Mouse (Mus musculus) megakaryocyte, embryonic 14.5 days (primary cell): ENCODE measurements around the gene Pgc. TPM values are rescaled to one million over a fixed set of nuclear protein-coding genes. Genes with fewer than 3 reads are reported as not detected.
A peak's percentile ranks its signal among the peaks of the same experiment; 100 is the strongest.

Experiments
- H3K27me3 ChIP-seq: replicated peaks from 2 replicates; pipeline ENCODE3; 2012; ENCODE audit warnings: inconsistent platforms
- H3K36me3 ChIP-seq: replicated peaks from 2 replicates; pipeline ENCODE3; 2012; ENCODE audit warnings: low read length, inconsistent platforms, mixed read lengths
- H3K4me1 ChIP-seq: 2 replicates; pipeline ENCODE4 v1.6.1; 2012; ENCODE audit warnings: inconsistent platforms
- H3K4me3 ChIP-seq: replicated peaks from 2 replicates; pipeline ENCODE3; 2012; ENCODE audit warnings: moderate library complexity, mild to moderate bottlenecking, inconsistent platforms
- H3K9me3 ChIP-seq: 2 replicates; pipeline ENCODE4 v1.6.1; 2012; ENCODE audit warnings: inconsistent platforms
- FLI1 ChIP-seq: IDR thresholded peaks from 2 replicates; pipeline ENCODE4 v1.6.1; 2012; ENCODE audit warnings: low read length, inconsistent platforms, mixed read lengths
- GATA1 ChIP-seq: IDR thresholded peaks from 3 replicates; pipeline ENCODE4 v1.6.1; 2012; ENCODE audit warnings: mixed read lengths, low read length, inconsistent platforms, borderline replicate concordance
- polyA plus RNA-seq: library from polyadenylated mRNA; stranded (reverse); fragments of >175 nt; gene quantifications from 2 replicates; pipeline ENCODE4 v1.2.3, GENCODE M21; 2012; ENCODE audit warnings: low replicate concordance; ENCODE audit not compliant: insufficient read depth

The Pgc gene
- polyA plus RNA-seq, 1 experiment, result not detected

DNA sequence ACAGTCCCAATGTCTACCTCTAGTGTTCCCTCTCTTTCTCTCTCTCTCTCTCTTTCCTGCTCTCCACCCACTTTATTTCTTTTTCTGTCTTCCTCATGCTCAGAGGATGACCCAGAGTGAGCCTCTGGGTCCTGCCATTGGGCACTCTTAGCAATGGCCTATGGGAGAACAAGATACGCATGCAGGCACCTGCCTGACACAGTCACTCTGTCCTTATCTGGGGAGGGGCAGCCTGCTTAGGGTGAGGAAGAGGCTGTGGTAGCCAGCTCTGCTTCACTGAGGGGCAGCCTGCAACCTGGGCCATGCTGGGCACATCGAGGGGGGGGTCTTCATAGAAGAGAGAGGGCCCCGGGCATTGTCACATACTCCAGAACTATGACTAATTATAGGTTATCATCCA, 23.0 kb downstream of the Pgc start:
- H3K4me1 ChIP-seq, result peaks cover 20% of the 10 kb centered on the region
- peaks cover 15% of the 10 kb centered on the region for H3K27me3 ChIP-seq
- H3K36me3 ChIP-seq, result peaks cover 7% of the 10 kb centered on the region
- TF ChIP-seq FLI1, result no peak
- TF ChIP-seq GATA1, result no peak
- H3K9me3 ChIP-seq, result peaks cover 14% of the 10 kb centered on the region
- H3K4me3 ChIP-seq, result no peak overlapping the region

DNA sequence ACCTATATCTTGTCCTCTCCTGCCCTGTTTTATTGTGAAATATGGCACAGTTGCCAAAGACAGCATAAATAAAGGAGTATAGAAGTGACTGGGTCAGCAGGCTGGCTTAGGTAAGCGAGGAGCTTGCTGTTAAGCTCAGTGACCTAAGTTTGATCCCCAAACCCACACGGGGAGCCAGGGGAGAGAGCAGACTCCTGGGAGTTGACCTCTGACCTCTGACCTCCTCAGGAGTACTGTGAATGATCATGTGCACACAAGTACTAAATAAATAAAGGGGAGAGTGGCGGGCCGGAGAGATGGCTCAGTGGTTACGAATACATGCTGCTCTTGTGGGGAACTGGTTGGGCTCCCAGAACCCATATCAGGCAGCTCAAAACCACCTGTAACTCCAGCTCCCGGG, 23.5 kb downstream of the Pgc start:
- no peak overlapping the region for H3K4me3 ChIP-seq
- H3K36me3 ChIP-seq, result peaks cover 7% of the 10 kb centered on the region
- peaks cover 20% of the 10 kb centered on the region for H3K4me1 ChIP-seq
- peaks cover 18% of the 10 kb centered on the region for H3K27me3 ChIP-seq
- peaks cover 10% of the 10 kb centered on the region for H3K9me3 ChIP-seq
- no peak for TF ChIP-seq FLI1
- TF ChIP-seq GATA1, result no peak

GRCm38 (mm10) chr17:47751811-47752210, 25.2 kb downstream of the Pgc start:
- peaks cover 21% of the 10 kb centered on the region for H3K4me1 ChIP-seq
- peaks cover 24% of the 10 kb centered on the region for H3K27me3 ChIP-seq
- H3K4me3 ChIP-seq, result no peak overlapping the region
- no peak for TF ChIP-seq GATA1
- TF ChIP-seq FLI1, result no peak
- H3K9me3 ChIP-seq, result peaks cover 10% of the 10 kb centered on the region
- peaks cover 7% of the 10 kb centered on the region for H3K36me3 ChIP-seq

DNA sequence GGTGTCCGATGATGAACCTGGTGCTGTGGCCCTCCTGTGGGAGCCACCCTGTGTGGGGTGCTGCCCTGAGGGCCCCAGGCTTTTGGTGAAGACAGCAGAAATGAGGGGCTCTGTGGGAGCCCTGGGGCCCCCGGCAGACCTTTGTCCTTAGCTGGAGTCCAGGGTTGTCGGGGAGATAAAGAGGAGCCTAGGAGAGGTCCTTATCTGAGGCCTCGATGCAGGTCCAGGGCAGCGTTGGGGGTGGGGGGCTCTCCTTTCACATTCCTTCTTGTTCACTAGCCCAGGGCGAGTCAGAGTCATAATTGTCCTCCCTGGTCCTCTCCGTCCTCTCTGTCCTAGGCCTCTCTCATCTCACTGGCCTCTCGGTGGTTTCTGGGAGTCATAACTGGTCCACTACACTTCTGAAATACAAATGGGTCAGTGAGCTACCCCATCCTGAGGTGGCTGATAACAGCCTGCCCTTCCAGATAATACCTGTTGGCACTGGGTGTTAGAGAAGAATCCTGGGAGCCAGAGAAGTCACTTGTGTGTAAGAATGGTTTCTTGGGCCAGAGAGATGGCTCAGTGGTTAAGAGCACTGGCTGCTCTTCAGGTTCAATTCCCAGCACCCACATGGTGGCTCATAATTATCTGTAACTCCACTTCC, 26.6 kb downstream of the Pgc start:
- no peak for TF ChIP-seq GATA1
- Histone ChIP-seq H3K9me3 (peaks cover 10% of the 10 kb centered on the region), H3K36me3 (peaks cover 7% of the 10 kb centered on the region), H3K4me3 (no peak overlapping the region), H3K27me3 (peaks cover 29% of the 10 kb centered on the region), H3K4me1 (peaks cover 23% of the 10 kb centered on the region)

DNA sequence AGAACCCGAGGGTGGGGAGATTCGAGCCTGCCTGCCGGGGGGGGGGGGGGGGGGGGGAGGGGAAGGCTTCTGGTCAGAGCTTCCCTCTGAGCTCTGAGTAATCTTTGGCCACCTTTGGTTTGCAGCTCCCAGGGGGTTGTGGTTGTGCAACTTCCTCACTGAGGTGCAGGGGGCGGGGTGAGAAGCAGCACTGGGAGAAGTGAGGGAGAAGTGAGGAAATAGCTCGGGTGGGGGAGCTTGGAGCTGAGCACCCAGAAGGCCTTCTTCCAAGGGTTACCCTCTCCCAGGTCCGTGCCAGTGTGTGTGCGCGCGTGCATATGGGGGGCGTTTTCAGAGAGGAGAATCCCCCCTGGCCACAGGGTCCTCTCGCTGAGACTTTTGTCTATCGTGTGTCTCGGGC, 27.6 kb downstream of the Pgc start:
- H3K27me3 ChIP-seq, result peaks cover 26% of the 10 kb centered on the region
- peaks cover 25% of the 10 kb centered on the region for H3K4me1 ChIP-seq
- TF ChIP-seq GATA1, result no peak
- no peak for TF ChIP-seq FLI1
- H3K4me3 ChIP-seq, result peak overlapping the region; percentile 19
- peaks cover 10% of the 10 kb centered on the region for H3K9me3 ChIP-seq
- H3K36me3 ChIP-seq, result peaks cover 7% of the 10 kb centered on the region

DNA sequence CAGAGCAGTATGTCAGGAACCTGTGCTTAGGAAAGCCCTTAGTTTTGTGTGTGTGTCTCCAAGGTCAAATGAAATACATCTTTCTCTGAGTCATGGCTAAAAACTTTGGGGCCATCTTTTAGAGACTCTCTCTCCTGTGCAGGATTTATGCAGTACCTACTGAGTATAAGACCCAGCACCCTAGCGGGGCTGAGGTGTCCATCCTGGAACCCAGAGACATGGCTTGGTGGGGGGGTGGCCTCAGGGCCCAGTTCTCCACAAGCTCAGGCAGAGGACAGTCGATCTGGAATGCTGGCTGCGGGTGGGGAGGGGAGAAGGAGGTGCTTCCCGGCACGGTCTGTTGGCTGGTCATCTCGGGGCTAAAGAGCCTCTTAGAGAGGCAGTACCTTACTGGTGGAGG, 29.7 kb downstream of the Pgc start:
- Histone ChIP-seq H3K9me3 (peaks cover 6% of the 10 kb centered on the region), H3K36me3 (peaks cover 4% of the 10 kb centered on the region), H3K27me3 (peaks cover 30% of the 10 kb centered on the region), H3K4me3 (no peak overlapping the region), H3K4me1 (peaks cover 35% of the 10 kb centered on the region)
- no peak for TF ChIP-seq GATA1
- no peak for TF ChIP-seq FLI1

GRCm38 (mm10) chr17:47757056-47757610, 30.5 kb downstream of the Pgc start:
- Histone ChIP-seq H3K9me3 (no peaks in the 10 kb centered on the region), H3K4me1 (peaks cover 35% of the 10 kb centered on the region), H3K4me3 (no peak overlapping the region), H3K27me3 (peaks cover 31% of the 10 kb centered on the region), H3K36me3 (no peaks in the 10 kb centered on the region)
- no peak for TF ChIP-seq GATA1
- no peak for TF ChIP-seq FLI1

DNA sequence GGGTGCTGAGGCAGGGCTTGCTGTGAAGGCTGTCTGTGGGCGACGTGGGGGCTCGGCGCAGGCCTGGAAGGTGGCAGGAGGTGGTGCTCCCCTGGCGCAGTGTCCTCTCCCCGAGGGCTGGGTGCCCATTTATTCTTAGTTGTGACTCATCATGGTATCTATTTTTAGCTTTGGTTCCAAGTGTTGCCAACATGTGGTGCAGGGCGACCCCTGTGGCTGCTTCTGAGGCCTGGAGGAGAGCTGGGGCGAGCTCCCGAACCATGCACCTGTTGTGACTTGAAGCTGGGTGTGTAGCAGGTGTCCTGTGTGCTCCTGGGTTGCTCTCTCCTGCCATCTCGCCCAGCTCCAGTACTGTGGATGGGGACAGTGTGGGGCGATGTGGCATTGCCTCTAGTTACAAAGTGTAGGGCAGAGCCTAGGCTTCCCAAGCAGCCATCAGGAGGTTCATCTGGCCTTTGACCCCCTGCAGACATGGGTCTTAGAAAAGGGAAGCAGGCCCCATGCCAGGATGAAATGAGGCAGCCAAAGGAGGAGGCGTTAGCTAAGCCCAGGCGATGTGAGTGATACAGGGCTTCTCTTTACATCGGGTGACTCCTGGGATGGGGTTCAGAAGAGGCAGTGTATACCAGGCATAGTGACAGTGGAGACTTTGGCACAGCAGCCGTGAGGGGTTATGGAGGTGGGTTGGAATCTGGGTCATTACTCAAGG, 33.2 kb downstream of the Pgc start:
- TF ChIP-seq FLI1, result no peak
- TF ChIP-seq GATA1, result no peak
- Histone ChIP-seq H3K27me3 (peaks cover 47% of the 10 kb centered on the region), H3K4me1 (peaks cover 15% of the 10 kb centered on the region)

DNA sequence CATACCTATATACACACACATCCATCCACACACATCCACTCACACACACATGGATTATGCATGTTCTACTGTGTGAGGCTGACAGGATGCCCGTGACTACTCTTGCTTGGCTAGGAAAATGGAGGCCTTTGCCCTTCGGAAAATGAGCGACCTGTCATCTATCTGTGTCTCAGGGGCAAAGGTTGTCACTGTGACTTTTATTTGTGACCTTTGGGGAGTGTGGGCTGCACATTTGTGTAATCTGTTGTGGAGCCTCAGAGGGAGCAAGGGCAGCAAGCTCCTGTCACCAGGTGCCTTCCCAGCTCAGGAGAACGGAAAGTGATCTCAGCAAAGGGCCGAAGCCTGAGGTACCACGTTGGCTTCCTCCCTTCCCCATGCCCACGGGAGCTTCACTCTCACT, 35.4 kb downstream of the Pgc start:
- Histone ChIP-seq H3K4me3 (no peak overlapping the region), H3K36me3 (no peaks in the 10 kb centered on the region), H3K4me1 (peaks cover 13% of the 10 kb centered on the region), H3K9me3 (no peaks in the 10 kb centered on the region), H3K27me3 (peaks cover 48% of the 10 kb centered on the region)
- no peak for TF ChIP-seq FLI1
- TF ChIP-seq GATA1, result no peak

More for the DNA sequence above, 33.2 kb downstream of the Pgc start:
- Histone ChIP-seq H3K4me3 (peak overlapping the region; percentile 68), H3K36me3 (no peaks in the 10 kb centered on the region), H3K9me3 (no peaks in the 10 kb centered on the region)
